Comparison of ENCODE assay signal across 8 mouse cellular contexts in genomic region chr2:127788440-127789116, GRCm38 (mm10). TPM values are rescaled to one million over a fixed set of nuclear protein-coding genes. Genes with fewer than 3 reads are reported as not detected.
DNase-seq lines count a peak whose midpoint lies in the region; ATAC-seq lines count a peak whose summit lies in the region.

Gene Nphp1, minus strand, starts transcription at chr2:127788897.

- intact Hi-C loops in left cerebral cortex, postnatal 14 days (cut with DNase I): no loop called here

- peak within 1 kb of the TSS; percentile 76 for H3K4me2 ChIP-seq in intestine, embryonic 14.5 days (ENCODE audit: low read length)

- DNase-seq in adrenal gland, adult (ENCODE audit: inconsistent age in 2 of 2, low spot score in 1 of 2): peak; percentile 88 to 94
- DNase-seq in embryo, embryonic 10.5 days (ENCODE audit: low spot score): peak; percentile 93
- peak; percentile 80 for DNase-seq in gastrocnemius, postnatal 25 days
- peak; percentile 92 for DNase-seq in intestine, embryonic 14.5 days (ENCODE audit: low spot score)
- DNase-seq in left cerebral cortex, postnatal 14 days (ENCODE audit: low spot score in 2 of 2): peak; percentile 76 to 88
- peak; percentile 91 for DNase-seq in mesoderm, embryonic 11.5 days (ENCODE audit: low read depth, low spot score)
- DNase-seq in right cerebral cortex, postnatal 36 days (ENCODE audit: low spot score in 2 of 2): peak; percentile 74 to 84
- DNase-seq in yolk sac, embryonic 10.5 days (ENCODE audit: low spot score): peak; percentile 78

- H3K36me3 ChIP-seq in intestine, embryonic 14.5 days (ENCODE audit: control insufficient read depth, insufficient read depth, low read length): no peaks in the 10 kb centered on the region

- H3K9ac ChIP-seq in intestine, embryonic 14.5 days (ENCODE audit: low read length): peak within 1 kb of the TSS; percentile 53

- ATAC-seq in intestine, embryonic 14.5 days (replicated peaks; ENCODE audit: low FRiP score, low TSS enrichment, low read depth): peak; percentile 83

- H3K27me3 ChIP-seq in intestine, embryonic 14.5 days (replicated peaks; ENCODE audit: control insufficient read depth, insufficient read depth, low read length): no peaks in the 10 kb centered on the region

- under 1% methylated on average over 40 of the region's 40 CpGs for WGBS in intestine, embryonic 14.5 days

- no peaks in the 10 kb centered on the region for H3K9me3 ChIP-seq in intestine, embryonic 14.5 days (ENCODE audit: control insufficient read depth, low read length)

- peaks cover 22% of the 10 kb centered on the region for H3K4me1 ChIP-seq in intestine, embryonic 14.5 days (replicated peaks; ENCODE audit: control insufficient read depth, insufficient read depth, low read length)

- H3K27ac ChIP-seq in intestine, embryonic 14.5 days (ENCODE audit: low read depth): peak within 1 kb of the TSS; percentile 69

- H3K4me3 ChIP-seq in intestine, embryonic 14.5 days (ENCODE audit: low read depth, low read length): peak within 1 kb of the TSS; percentile 64

RNA-seq across cellular contexts. Expression of gene Nphp1, which starts in this region (rescaled TPM):
- total RNA-seq in gastrocnemius, postnatal 25 days (2021): 10 to 100 TPM; 16.7 to 20.0 TPM
- polyA plus RNA-seq in intestine, embryonic 14.5 days (2014; fragmentation: Nextera tagmentation; extraction: Ambion mirVana): 20.6 and 22.7 TPM in 2 replicates
- total RNA-seq in left cerebral cortex, postnatal 14 days (2021): 10 to 100 TPM; 17.6 to 20.1 TPM

Comparison
In these comparisons a context has a peak if more than half of its experiments do, and no peak if none do; other contexts are left out.
1. Peak in every context shown above with its lines: DNase-seq, ATAC-seq, H3K4me3 ChIP-seq and H3K27ac ChIP-seq.